Mouse (Mus musculus) brain, adult 2 months (tissue): ENCODE measurements around the gene Spata20.

Experiments used
- DNase-seq: peaks from one replicate; pipeline ENCODE4 v3.0.0; 2011; ENCODE audit warnings: low read depth, low spot score

Gene Spata20

DNA sequence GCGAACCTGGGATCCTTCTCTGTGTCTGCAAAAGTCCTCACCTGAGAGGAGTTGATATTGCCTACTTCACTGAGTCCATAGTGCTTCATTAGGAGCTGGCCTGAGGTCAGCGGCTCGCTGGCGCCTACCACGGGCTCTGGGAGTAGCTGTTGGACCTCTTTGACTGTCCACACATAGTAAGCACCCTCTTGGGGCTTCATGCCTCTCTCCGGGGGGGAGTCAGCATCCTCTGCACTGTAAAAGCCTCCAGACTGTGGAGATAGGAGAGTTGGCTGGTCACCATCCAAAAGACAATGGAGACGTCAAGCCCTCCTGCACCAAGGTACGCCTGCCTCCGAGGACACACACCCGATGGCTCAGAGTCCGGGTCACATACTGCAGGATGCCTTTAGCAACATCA, 3.2 kb downstream of the Spata20 start:
- no peak for DNase-seq

GRCm38 (mm10) chr11:94481963-94482362, 4.0 kb downstream of the Spata20 start:
- DNase-seq = no peak

DNA sequence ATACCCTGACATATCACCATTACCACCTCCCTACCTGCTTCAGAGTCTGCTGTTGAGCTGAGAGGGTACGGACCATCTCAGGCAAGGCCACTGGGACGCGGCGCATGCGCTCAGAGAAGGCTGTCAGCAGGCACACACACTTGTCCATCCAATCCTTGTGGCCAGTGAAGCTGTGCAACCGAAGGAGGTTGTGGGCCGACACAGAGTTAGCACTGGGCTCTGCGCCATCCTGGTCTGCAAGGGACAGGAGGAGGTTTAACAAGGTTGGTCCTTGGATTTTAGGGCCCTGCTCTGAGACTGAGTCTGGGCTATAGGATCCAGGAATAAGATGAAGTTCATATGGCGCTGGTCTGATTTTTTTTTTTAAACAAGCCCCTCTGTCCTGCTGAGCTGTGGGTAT, 5.6 kb downstream of the Spata20 start:
- DNase-seq = no peak

DNA sequence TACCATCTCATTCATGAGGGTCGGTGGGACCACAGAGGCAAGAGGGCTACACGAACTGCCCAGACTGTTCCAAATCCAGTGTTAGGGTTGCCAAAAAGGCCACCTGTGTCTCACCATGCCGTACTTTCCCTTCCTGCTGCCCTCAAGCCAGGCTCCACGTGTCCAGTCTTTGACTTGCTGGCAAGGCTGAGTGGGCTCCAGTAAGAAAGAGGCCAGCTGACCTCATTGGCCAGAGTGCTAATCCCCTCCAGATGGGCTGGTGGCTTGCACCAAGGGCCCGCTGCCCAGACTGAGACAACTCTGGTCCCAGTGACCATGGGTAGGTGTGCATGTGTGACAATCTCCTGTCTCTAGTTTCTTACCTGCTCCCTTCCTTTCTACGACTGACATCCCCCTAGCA, 8.3 kb downstream of the Spata20 start:
- DNase-seq = peak; percentile 92

GRCm38 (mm10) chr11:94475722-94476121, 10.3 kb downstream of the Spata20 start:
- DNase-seq = no peak

GRCm38 (mm10) chr11:94474544-94474910, 11.5 kb downstream of the Spata20 start:
- DNase-seq = no peak

GRCm38 (mm10) chr11:94473707-94474543, 12.1 kb downstream of the Spata20 start, which contains the start of gene Cacna1g:
Gene Cacna1g (minus strand): TSS chr11:94474198.
- peak; percentile 94 for DNase-seq

GRCm38 (mm10) chr11:94472916-94473706, 12.9 kb downstream of the Spata20 start:
- no peak for DNase-seq

GRCm38 (mm10) chr11:94472585-94472915, 13.4 kb downstream of the Spata20 start:
- DNase-seq = peak; percentile 33

GRCm38 (mm10) chr11:94471740-94472584, 14.0 kb downstream of the Spata20 start:
- DNase-seq = peak; percentile 69

DNA sequence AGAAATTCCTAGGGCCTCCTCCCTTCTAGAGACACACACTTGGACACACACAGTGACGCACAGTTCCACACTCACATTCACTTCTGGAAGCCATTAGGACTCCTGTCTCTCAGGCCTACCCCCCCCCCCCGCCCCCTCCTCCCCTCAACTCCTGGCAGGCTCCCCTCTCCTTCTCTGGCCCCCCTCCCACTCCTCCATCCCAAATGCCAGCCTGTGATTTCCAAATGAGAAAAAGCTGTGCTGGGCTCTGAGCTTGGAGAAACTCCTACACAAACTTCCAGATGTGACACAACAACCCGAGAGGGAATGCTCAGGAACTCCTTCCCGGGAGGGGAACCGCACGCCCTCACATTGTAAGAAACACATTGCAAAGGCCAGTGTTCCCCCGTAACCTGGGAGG, 15.6 kb downstream of the Spata20 start:
- peak; percentile 76 for DNase-seq

DNA sequence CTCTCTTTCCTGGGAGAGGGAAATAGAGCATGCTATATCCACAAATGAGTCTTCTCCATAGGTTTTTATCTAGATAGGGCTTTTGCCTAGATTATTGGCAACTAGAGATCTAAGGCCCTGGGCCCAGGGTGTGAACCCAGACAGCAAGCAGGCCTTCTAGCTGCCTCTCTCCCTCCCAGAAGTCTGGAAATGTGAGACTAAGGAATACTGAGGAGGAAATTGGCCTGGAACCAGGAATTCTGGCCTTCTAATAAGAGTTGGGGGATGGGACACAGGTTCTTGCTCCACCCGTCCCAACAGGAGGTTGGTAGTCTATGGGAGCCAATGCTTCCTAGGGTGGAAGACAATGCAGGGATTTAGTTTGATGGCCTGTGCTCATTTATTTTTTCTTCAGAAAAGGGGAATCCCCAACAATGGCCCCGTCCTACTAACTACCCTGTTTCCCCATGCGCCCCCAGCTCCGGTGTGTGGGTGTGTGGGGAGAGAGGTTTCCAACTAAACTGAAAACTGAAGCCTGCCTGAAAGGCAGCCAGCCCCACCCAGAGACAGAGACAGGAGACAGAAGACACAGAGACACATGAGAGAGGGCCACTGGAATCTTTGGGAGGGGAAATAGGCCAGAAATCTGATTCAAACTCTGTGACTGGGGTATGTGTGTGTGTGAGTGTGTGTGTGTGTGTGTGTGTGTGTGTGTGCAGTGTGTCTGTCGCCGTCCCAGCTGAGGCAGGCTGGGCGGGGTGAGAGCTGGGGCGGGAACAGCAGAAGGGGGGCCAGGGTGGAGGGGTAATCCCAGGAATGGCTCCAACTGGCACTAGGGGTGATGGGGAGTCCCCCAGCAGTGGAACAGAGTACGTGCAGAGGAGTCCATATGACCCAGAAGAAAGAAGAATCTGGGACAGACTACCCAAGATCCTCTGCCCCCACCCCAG, 16.6 kb downstream of the Spata20 start:
- DNase-seq = peak; percentile 44

GRCm38 (mm10) chr11:94468582-94469064, 17.4 kb downstream of the Spata20 start:
- peak; percentile 93 for DNase-seq

- peak; percentile 73 for DNase-seq
These were observed 19.6 kb downstream of the Spata20 start for GRCm38 (mm10) chr11:94466333-94466855.

DNA sequence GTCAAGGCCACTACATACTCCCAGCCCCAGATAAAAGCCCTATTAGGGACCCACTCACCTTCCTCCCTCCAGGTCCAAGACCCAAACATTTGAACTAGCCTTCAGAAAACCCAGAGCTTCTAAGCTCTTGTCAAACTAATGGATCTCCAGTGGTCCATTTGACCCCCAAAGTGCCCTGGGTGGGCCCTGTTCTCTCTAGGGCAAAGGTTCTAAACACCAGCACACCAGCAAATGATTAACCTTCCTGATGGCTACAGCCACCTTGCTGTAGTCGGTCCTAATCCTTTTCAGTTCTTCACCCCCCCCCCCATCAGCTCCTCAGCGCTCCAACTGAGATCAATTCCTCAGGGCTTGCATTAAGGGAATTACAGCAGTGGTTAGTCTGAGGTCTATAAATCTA, 21.8 kb downstream of the Spata20 start:
- no peak for DNase-seq

GRCm38 (mm10) chr11:94461856-94462255, 24.1 kb downstream of the Spata20 start:
- DNase-seq = no peak

- no peak for DNase-seq
These were observed 29.0 kb downstream of the Spata20 start for GRCm38 (mm10) chr11:94457001-94457400.

GRCm38 (mm10) chr11:94456347-94456746, 29.6 kb downstream of the Spata20 start:
- peak; percentile 46 for DNase-seq

DNA sequence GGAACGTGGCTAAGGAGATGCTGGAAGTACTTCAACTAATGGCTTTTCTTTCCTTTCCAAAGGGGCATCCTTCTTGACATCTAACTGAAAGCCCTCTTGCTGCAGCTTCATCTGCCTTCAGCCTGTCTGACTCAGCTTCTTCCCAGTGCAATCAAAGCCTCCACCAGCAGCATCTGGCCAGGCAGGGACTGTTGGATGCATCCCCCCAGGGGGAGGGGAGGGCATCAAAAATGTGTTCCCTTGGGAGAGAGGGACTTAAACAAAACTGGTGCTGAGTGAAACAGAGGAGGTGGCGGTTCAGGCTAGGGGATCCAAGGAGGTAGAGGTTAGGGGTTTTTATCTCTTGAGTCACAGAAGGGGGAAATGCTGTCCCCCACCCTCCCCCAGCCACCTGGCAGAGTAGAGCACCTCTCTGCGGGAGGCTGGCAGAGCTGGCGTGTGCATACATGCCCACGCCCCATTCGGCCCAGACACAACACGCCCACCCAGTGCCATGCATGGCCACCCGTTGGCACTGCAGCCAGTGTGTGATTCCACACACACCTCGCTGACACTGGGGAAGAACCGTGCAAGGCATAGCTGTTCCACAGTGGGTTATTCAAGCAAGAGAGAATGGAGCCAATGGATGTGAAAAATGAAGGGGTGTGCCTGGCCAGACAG, 30.7 kb downstream of the Spata20 start:
- peak; percentile 70 for DNase-seq

GRCm38 (mm10) chr11:94454756-94455155, 31.2 kb downstream of the Spata20 start:
- peak; percentile 85 for DNase-seq
